Mouse (Mus musculus): Measurements from ENCODE around the gene Plxnb1. TPM values are rescaled to one million over a fixed set of nuclear protein-coding genes. Genes with fewer than 3 reads are reported as not detected.

Gene Plxnb1
- polyA plus RNA-seq, 1 experiment from 2014 or later: 19.4 TPM

DNA sequence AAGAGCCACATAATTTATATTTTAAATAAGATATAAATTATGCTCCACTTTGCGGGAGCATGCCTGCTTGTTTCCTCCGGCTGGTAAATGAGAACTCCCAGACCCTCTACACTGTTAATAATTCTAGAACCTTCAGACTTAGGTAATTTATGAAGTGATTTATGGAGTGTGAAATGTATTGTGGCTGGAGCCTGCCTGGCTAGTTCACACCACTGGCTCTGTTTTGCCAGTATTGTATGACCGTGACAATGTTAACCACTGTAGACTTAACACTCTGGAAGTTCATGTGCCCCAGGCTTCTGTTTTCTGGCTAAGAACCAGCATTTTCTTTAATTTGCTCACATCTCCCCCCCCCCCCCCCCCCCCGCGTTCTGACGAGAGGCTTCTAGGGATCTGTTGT, 12.2 kb downstream of the Plxnb1 start:
- Histone ChIP-seq H3K4me2 (peak overlapping the region; percentile 15; the same call in 1 of the 2 replicates), H3K36me3 (peaks cover 89% of the 10 kb centered on the region), H3K4me1 (peaks cover 57% of the 10 kb centered on the region), H3K9me3 (replicated peaks) (no peaks in the 10 kb centered on the region), H3K4me3 (replicated peaks) (no peak overlapping the region), H3K27me3 (no peaks in the 10 kb centered on the region), H3K9ac (no peak overlapping the region), H3K27ac (peak overlapping the region; percentile 76)
- WGBS: 19% methylated on average over 5 of the region's 6 CpGs
- peak; percentile 77 for ATAC-seq (replicated peaks; ENCODE audit: low FRiP score)

- no peak overlapping the region for H3K9ac ChIP-seq
- H3K27me3 ChIP-seq: no peaks in the 10 kb centered on the region
- peaks cover 94% of the 10 kb centered on the region for H3K36me3 ChIP-seq
- no peak for ATAC-seq (replicated peaks; ENCODE audit: low FRiP score)
- H3K27ac ChIP-seq: no peak overlapping the region
- WGBS: 84% methylated on average over 11 of the region's 11 CpGs
- no peak overlapping the region for H3K4me2 ChIP-seq
- peaks cover 35% of the 10 kb centered on the region for H3K4me1 ChIP-seq
- H3K9me3 ChIP-seq (replicated peaks): no peaks in the 10 kb centered on the region
- no peak overlapping the region for H3K4me3 ChIP-seq (replicated peaks)
Observed at GRCm38 (mm10) chr9:109110240-109110639, 15.1 kb downstream of the Plxnb1 start.

DNA sequence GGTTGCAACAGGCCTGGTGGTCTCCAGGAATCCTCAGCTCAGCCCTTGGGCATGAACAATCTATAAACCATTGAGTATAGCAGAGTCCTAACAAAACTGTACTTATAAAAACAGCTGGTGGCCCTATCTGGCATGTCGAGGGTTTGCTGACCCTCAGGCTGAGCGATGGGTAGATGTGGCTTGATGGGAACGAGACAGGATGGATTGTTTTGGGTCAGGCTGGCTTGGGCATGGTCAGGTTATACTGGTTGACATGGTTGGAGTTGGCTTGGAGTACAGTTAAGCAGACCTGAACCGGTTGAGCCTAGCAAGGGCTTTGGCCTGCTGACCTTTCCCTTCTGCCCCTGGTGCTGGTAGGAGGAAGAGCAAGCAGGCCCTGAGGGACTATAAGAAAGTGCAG, 15.9 kb downstream of the Plxnb1 start:
- no peak overlapping the region for H3K27ac ChIP-seq
- no peak for ATAC-seq (replicated peaks; ENCODE audit: low FRiP score)
- H3K9ac ChIP-seq: no peak overlapping the region
- H3K9me3 ChIP-seq (replicated peaks): no peaks in the 10 kb centered on the region
- H3K27me3 ChIP-seq: no peaks in the 10 kb centered on the region
- peaks cover 26% of the 10 kb centered on the region for H3K4me1 ChIP-seq
- peaks cover 94% of the 10 kb centered on the region for H3K36me3 ChIP-seq
- 81% methylated on average over 4 of the region's 4 CpGs for WGBS
- no peak overlapping the region for H3K4me2 ChIP-seq
- H3K4me3 ChIP-seq (replicated peaks): no peak overlapping the region

- Histone ChIP-seq H3K4me2 (no peak overlapping the region), H3K36me3 (peaks cover 94% of the 10 kb centered on the region), H3K9me3 (replicated peaks) (no peaks in the 10 kb centered on the region), H3K9ac (no peak overlapping the region), H3K4me3 (replicated peaks) (no peak overlapping the region), H3K27me3 (no peaks in the 10 kb centered on the region), H3K27ac (no peak overlapping the region), H3K4me1 (peaks cover 21% of the 10 kb centered on the region)
- ATAC-seq (replicated peaks; ENCODE audit: low FRiP score): no peak
- 87% methylated on average over 9 of the region's 9 CpGs for WGBS
Observed at GRCm38 (mm10) chr9:109111591-109111990, 16.4 kb downstream of the Plxnb1 start.

DNA sequence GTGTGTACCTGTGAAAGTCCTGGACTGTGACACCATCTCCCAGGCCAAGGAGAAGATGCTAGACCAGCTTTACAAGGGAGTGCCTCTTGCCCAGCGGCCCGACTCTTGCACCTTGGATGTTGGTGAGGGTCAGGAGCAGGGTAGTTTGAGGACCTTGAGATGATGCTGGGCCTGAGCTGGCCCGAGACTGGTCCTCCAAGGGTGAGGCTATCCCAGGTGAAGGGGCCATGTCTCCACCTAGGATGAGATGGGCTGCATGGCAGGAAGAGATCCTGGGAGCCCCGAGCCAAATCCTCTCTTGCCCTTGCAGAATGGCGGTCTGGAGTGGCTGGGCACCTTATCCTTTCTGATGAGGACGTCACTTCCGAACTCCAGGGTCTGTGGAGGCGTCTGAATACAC, 18.1 kb downstream of the Plxnb1 start:
- Histone ChIP-seq H3K9me3 (replicated peaks) (no peaks in the 10 kb centered on the region), H3K4me1 (peaks cover 5% of the 10 kb centered on the region), H3K27me3 (no peaks in the 10 kb centered on the region), H3K27ac (no peak overlapping the region), H3K9ac (no peak overlapping the region), H3K4me2 (no peak overlapping the region), H3K4me3 (replicated peaks) (no peak overlapping the region), H3K36me3 (peaks cover 100% of the 10 kb centered on the region)
- 93% methylated on average over 8 of the region's 8 CpGs for WGBS
- no peak for ATAC-seq (replicated peaks; ENCODE audit: low FRiP score)

DNA sequence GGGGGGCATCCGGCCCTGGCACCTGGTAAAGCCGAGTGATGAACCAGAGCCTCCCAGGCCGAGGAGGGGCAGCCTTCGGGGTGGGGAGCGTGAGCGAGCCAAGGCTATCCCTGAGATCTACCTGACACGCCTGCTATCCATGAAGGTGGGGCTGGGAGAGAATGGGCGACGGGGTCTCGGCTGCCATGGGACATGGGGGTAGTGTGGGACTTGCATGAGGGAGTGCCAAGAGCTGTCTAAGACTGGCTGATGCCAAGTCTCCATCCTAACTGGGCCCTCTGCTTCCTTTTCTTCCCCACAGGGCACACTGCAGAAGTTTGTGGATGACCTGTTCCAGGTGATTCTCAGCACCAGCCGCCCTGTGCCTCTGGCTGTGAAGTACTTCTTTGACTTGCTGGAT, 19.1 kb downstream of the Plxnb1 start:
- H3K9ac ChIP-seq: no peak overlapping the region
- H3K4me3 ChIP-seq (replicated peaks): no peak overlapping the region
- no peaks in the 10 kb centered on the region for H3K27me3 ChIP-seq
- ATAC-seq (replicated peaks; ENCODE audit: low FRiP score): no peak
- H3K9me3 ChIP-seq (replicated peaks): no peaks in the 10 kb centered on the region
- H3K36me3 ChIP-seq: peaks cover 100% of the 10 kb centered on the region
- WGBS: 94% methylated on average over 11 of the region's 11 CpGs
- H3K4me1 ChIP-seq: no peaks in the 10 kb centered on the region
- H3K4me2 ChIP-seq: no peak overlapping the region
- no peak overlapping the region for H3K27ac ChIP-seq

GRCm38 (mm10) chr9:109114871-109115270, 19.7 kb downstream of the Plxnb1 start:
- Histone ChIP-seq H3K9ac (no peak overlapping the region), H3K4me3 (replicated peaks) (no peak overlapping the region), H3K9me3 (replicated peaks) (no peaks in the 10 kb centered on the region), H3K27me3 (no peaks in the 10 kb centered on the region), H3K4me1 (no peaks in the 10 kb centered on the region), H3K27ac (no peak overlapping the region), H3K36me3 (peaks cover 99% of the 10 kb centered on the region), H3K4me2 (no peak overlapping the region)
- no peak for ATAC-seq (replicated peaks; ENCODE audit: low FRiP score)
- 90% methylated on average over 7 of the region's 7 CpGs for WGBS

GRCm38 (mm10) chr9:109116205-109116604, 21.0 kb downstream of the Plxnb1 start:
- no peaks in the 10 kb centered on the region for H3K4me1 ChIP-seq
- ATAC-seq (replicated peaks; ENCODE audit: low FRiP score): no peak
- 91% methylated on average over 10 of the region's 10 CpGs for WGBS
- H3K36me3 ChIP-seq: peaks cover 86% of the 10 kb centered on the region
- no peak overlapping the region for H3K4me2 ChIP-seq
- no peak overlapping the region for H3K9ac ChIP-seq
- H3K27me3 ChIP-seq: no peaks in the 10 kb centered on the region
- H3K9me3 ChIP-seq (replicated peaks): no peaks in the 10 kb centered on the region
- no peak overlapping the region for H3K27ac ChIP-seq
- H3K4me3 ChIP-seq (replicated peaks): no peak overlapping the region

GRCm38 (mm10) chr9:109118106-109118505, 22.9 kb downstream of the Plxnb1 start:
- H3K27ac ChIP-seq: no peak overlapping the region

DNA sequence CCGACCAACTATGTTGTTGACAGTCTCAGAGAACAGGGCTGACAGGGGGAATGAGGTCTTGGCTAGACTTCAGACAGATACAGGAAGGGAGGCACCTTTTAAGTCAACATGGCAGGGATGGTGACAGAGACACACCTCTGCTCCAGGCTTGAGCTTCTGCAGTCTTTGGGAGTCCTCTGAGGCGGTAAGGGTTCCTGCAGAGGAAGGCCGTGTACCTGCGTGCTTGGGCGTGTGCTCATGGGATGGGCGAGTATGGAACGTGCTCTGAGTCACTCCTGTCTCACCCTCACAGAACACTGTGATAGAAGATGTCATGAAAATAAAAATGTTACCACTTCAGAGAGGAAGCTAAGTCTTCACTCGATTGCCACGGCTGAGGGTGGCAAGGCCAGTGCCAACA, 24.4 kb downstream of the Plxnb1 start:
- WGBS: 89% methylated on average over 9 of the region's 9 CpGs
- no peaks in the 10 kb centered on the region for H3K27me3 ChIP-seq
- H3K4me1 ChIP-seq: peaks cover 4% of the 10 kb centered on the region; the same call in 1 of the 2 replicates
- ATAC-seq (replicated peaks; ENCODE audit: low FRiP score): no peak
- H3K27ac ChIP-seq: no peak overlapping the region
- no peak overlapping the region for H3K9ac ChIP-seq
- H3K36me3 ChIP-seq: peaks cover 52% of the 10 kb centered on the region
- H3K9me3 ChIP-seq (replicated peaks): no peaks in the 10 kb centered on the region
- no peak overlapping the region for H3K4me2 ChIP-seq
- no peak overlapping the region for H3K4me3 ChIP-seq (replicated peaks)

More at GRCm38 (mm10) chr9:109118106-109118505, 22.9 kb downstream of the Plxnb1 start:
- no peak overlapping the region for H3K4me2 ChIP-seq
- no peaks in the 10 kb centered on the region for H3K9me3 ChIP-seq (replicated peaks)
- no peak overlapping the region for H3K9ac ChIP-seq
- 79% methylated on average over 4 of the region's 4 CpGs for WGBS
- ATAC-seq (replicated peaks; ENCODE audit: low FRiP score): no peak
- H3K27me3 ChIP-seq: no peaks in the 10 kb centered on the region
- peaks cover 67% of the 10 kb centered on the region for H3K36me3 ChIP-seq
- H3K4me3 ChIP-seq (replicated peaks): no peak overlapping the region
- H3K4me1 ChIP-seq: peaks cover 3% of the 10 kb centered on the region; the same call in 1 of the 2 replicates

DNA sequence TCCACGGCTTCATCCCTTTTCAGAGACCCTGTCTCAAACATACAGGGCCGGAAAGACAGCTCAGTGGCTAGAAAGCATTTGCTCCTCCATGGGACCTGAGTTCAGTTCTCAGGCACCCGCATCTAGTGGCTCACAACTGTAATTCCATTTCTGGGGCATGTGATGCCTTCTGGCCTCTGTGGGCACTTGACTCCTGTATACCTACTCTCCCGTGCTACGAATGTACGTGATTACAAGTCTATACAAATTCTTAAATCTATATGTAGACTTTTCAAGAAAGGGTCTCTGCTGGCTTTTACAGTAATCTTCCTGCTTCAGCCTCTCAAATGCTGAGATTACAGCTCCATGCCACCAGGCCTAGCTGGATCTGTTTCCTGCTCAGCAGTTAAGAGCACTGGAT, 25.8 kb downstream of the Plxnb1 start:
- Histone ChIP-seq H3K36me3 (peaks cover 38% of the 10 kb centered on the region), H3K27me3 (no peaks in the 10 kb centered on the region), H3K27ac (no peak overlapping the region), H3K4me3 (replicated peaks) (no peak overlapping the region), H3K9ac (no peak overlapping the region), H3K9me3 (replicated peaks) (no peaks in the 10 kb centered on the region), H3K4me2 (no peak overlapping the region), H3K4me1 (peaks cover 4% of the 10 kb centered on the region; the same call in 1 of the 2 replicates)
- 90% methylated on average over 6 of the region's 6 CpGs for WGBS
- ATAC-seq (replicated peaks; ENCODE audit: low FRiP score): no peak

GRCm38 (mm10) chr9:109122553-109123085, 27.4 kb downstream of the Plxnb1 start:
- Histone ChIP-seq H3K9me3 (replicated peaks) (no peaks in the 10 kb centered on the region), H3K27ac (no peak overlapping the region), H3K4me1 (peaks cover 4% of the 10 kb centered on the region; the same call in 1 of the 2 replicates), H3K9ac (no peak overlapping the region), H3K36me3 (peaks cover 22% of the 10 kb centered on the region), H3K4me3 (replicated peaks) (no peak overlapping the region), H3K4me2 (no peak overlapping the region), H3K27me3 (no peaks in the 10 kb centered on the region)
- 48% methylated on average over 2 of the region's 2 CpGs for WGBS
- ATAC-seq (replicated peaks; ENCODE audit: low FRiP score): no peak; the same call in 1 of the 2 replicates

DNA sequence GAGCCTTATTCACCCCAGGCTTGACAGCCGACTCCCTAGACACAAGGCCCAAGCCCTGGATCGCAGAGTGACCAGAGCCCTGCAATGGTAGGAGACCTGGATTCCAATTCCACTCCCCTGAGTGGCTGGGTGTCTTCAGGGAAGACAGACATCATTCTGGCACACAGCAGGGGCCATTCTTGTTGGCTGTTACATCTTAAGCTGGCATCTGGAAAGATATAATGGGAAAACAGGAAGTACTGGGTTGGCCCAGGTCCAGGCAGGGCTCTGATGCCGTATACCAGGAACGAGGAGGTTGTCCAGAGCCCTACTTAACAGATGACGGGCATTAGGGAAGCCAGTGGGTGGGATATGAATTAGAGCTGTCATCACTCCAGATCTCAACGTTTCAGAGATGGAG, 28.1 kb downstream of the Plxnb1 start:
- Histone ChIP-seq H3K9ac (no peak overlapping the region), H3K36me3 (peaks cover 15% of the 10 kb centered on the region), H3K4me1 (peaks cover 4% of the 10 kb centered on the region; the same call in 1 of the 2 replicates), H3K9me3 (replicated peaks) (no peaks in the 10 kb centered on the region), H3K4me3 (replicated peaks) (no peak overlapping the region), H3K4me2 (no peak overlapping the region), H3K27ac (no peak overlapping the region), H3K27me3 (no peaks in the 10 kb centered on the region)
- ATAC-seq (replicated peaks; ENCODE audit: low FRiP score): peak; percentile 22; the same call in 1 of the 2 replicates
- WGBS: 57% methylated on average over 6 of the region's 6 CpGs

Data from kidney, embryonic 15.5 days (tissue).